Mouse (Mus musculus) right cerebral cortex, postnatal 10 days (tissue): ENCODE measurements around the gene Enkd1.

Experiments used
- DNase-seq, 2 experiments: peaks; one replicate each; pipeline ENCODE4 v3.0.0; 2021; ENCODE audit warnings: low spot score in 2 of 2

Enkd1 gene

DNA sequence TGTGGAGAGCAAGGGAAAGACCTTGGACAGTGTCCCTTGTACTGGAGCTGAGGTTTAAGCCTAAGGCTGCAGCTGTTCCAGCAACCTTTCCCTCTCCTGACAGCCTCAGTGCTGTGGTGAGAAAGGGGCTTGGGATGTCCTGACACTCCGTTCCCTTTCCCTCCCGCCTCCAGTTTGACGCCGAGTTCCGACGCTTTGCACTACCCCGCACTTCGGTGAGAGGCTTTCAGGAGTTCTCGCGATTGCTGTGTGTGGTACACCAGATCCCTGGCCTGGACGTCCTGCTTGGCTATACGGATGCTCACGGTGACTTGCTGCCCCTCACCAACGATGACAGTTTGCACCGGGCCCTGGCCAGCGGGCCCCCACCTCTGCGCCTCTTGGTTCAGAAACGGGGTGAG, 6.0 kb downstream of the Enkd1 start:
- DNase-seq = no peak

- peak; percentile 96 to 97 for DNase-seq
These were observed 6.8 kb downstream of the Enkd1 start, which contains the start of the genes Acd and Pard6a for GRCm38 (mm10) chr8:105700966-105701824. Acd (minus strand) TSS chr8:105701102. Pard6a (plus strand) TSS chr8:105701148.

GRCm38 (mm10) chr8:105700566-105700965, 7.4 kb downstream of the Enkd1 start:
- peak; percentile 68 to 80 for DNase-seq

GRCm38 (mm10) chr8:105699488-105700215, 8.4 kb downstream of the Enkd1 start:
- peak in 1 of 2 experiments; percentile 25 for DNase-seq

DNA sequence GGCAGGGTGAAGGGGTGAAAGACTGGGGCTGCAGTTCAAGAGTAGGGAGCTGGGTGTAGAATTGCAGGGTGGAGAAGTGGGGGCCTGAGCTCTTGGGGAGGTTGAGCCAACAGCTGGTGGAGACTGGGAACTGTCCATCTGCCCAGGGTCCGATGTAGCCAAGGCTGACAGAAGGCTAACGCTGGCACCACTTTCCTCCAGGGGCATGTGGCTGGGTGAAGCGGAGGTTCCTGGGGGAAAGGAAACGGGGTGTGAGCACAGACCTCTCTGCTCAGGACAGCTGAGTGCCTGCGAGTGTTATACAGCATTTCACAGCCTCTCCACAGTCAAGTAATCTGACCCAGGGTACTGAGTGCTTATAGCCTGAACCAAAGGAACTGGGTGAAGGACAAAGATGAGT, 9.3 kb downstream of the Enkd1 start:
- no peak for DNase-seq

DNA sequence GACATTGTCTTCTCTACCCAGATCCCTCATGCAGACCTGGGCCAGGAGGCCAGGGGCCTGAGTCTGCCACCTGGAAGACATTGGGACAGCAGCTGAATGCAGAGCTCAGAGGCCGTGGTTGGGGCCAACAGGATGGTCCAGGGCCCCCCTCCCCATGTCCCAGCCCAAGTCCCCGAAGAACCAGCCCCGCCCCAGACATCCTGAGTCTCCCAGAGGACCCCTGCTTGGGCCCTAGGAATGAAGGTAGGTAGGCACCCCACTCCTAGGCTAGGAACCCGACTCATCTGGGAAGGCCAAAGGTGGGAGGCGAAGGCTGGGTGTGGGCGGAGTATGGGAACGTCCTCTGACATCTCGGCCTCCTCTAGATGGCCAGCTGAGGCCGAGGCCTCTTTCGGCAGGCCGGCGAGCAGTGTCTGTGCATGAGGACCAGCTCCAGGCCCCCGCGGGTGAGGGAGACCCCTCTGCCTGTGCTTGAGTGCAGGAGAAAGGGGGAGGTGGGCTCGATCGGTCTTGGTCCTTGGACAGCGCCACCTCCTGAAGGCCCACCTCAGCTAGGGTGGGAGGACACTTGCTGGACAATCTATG, 10.7 kb downstream of the Enkd1 start:
- DNase-seq = peak in 1 of 2 experiments; percentile 30

- peak in 1 of 2 experiments; percentile 33 for DNase-seq
These were observed 12.8 kb downstream of the Enkd1 start for GRCm38 (mm10) chr8:105695080-105695780.

GRCm38 (mm10) chr8:105694051-105694799, 13.8 kb downstream of the Enkd1 start:
- DNase-seq = peak in 1 of 2 experiments; percentile 67

DNA sequence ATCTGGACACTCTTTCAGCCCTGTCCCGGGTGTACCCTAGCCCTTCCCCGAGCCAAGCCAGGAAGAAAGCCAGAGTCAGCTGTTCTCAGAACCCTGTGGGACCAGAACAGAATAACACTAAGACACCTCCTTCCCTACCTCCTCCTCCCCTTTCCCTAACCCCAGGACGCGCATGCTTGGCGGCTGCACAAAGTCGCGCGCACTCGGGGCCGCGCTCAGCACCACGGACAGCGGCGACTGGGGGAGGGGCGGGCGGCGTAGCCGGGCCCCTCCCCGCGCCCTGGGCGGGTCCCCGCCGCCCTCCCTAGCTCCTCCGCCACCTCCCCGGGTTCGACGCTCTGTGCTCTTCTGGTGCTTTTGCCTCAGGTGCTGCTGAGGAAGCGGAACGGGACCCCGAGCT, 14.4 kb downstream of the Enkd1 start:
- DNase-seq = peak; percentile 88 to 90

DNA sequence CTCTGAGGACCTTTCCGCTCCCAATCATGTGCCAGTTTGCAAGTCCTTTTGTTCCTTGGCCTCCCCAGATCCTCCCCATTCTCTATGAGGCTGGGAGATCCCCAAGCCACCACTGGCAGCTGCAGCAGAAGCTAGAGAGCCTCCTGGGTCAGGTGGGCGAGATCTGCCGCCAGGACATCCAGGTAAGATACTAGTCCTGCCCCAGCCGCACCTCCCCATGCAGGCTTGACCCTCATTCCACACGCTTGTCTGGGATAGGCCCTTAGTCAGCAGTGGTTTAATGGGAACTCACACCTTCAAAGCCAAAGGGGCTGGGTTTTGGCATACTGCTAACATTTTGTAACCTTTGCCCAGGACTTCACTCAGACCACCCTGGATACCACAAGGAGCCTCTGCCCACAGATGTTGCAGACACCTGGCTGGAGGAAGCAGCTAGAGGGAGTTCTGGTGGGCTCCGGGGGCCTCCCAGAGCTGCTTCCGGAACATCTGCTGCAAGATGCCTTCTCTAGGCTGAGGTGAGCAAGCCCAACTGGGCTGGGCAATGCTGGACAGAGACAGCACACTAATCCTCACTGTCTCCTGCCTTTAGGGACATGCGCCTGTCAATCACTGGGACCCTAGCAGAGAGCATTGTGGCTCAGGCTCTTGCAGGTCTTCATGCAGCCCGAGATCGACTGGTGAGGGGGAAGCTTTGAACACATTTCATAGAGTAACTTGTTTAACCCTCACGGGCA, 15.4 kb downstream of the Enkd1 start:
- DNase-seq = no peak

GRCm38 (mm10) chr8:105690978-105691377, 17.0 kb downstream of the Enkd1 start:
- DNase-seq = no peak

GRCm38 (mm10) chr8:105689983-105690360, 18.0 kb downstream of the Enkd1 start:
- no peak for DNase-seq

DNA sequence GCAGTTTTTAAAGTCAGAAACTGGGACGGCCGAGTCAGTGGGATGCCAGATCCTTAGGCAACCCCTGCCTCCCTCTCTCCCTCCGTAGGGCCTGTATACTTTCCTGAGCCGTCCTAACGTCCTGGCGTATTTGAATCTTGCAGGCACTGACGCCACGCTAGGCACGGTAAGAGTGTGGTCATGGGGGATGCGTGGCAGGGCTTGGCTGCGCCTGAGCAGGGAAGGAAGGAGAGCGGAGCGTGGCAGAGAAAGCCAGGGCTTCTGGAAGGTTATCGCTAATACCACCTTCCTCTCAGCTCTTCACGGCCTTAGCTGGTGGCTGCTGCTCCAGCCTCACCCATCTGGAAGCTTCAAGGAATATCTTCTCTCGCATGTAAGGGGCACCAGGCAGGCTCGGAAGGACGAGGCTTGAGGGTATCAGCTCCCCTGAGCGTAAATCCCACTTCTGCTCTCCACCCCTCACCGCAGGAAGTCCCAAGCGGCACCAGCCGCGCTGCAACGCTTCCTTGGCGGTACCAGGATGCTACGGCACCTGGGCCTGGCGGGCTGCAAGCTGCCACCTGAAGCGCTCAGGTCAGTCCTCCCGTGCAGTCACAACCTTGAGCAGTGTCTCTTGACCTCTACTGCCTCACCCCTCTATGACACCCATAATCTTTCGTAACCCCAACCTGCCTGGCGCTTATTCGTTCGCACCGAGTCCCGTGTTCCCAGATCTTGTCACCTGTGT, 18.6 kb downstream of the Enkd1 start:
- DNase-seq = no peak

DNA sequence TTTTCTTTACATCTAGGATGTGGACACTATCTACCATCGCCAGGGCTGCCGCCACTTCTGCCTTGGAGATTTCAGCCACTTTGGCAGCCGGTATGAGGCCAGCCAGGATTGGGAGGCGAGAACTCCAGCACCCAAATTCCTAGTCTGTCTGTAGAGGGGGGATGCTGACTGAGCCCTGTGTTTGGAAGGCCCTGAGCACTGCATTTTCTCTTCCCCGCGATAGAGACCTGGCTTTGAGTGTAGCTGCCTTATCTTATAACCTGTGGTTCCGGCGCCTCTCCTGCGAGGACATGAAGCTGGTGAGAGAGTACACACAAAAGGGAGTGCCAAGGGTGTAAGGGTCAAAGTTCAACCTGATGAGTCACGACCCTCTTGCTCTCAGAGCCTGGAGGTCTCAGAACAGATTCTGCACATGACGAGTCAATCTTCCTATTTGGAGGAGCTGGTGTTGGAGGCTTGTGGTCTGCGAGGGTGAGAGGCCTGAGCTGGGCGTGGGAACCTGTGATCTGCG, 19.7 kb downstream of the Enkd1 start:
- no peak for DNase-seq

GRCm38 (mm10) chr8:105687512-105687911, 20.5 kb downstream of the Enkd1 start:
- no peak for DNase-seq

GRCm38 (mm10) chr8:105686551-105686950, 21.5 kb downstream of the Enkd1 start:
- no peak for DNase-seq

DNA sequence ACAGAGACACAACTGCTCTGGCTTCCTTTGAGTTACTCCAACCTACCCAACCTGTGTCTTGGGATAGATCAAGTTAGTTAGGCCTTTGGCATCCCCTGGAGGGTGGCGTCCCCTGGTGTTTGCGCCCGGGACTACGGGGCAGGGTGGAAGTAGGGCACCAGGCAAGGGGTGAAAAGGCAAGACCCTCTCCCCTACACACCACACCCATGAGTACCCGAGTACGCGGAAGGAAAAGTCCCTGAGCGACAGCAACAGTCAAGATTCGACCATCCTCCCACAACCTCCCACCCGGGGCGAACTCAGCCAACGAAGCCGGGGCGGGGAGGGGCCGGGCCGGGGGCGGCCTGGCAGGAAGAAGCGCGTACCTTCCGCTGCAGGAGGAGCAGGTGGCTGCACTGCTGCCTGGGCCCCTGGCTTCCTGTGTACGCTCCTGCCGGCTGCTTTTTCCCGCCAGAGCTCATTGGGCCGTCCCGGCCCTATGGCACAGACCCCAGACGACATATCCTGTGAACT, 22.2 kb downstream of the Enkd1 start, which contains the start of gene Carmil2:
Gene Carmil2, plus strand, starts transcription at position 479 of the 513 bp plus-strand sequence.
- peak; percentile 33 to 54 for DNase-seq

DNA sequence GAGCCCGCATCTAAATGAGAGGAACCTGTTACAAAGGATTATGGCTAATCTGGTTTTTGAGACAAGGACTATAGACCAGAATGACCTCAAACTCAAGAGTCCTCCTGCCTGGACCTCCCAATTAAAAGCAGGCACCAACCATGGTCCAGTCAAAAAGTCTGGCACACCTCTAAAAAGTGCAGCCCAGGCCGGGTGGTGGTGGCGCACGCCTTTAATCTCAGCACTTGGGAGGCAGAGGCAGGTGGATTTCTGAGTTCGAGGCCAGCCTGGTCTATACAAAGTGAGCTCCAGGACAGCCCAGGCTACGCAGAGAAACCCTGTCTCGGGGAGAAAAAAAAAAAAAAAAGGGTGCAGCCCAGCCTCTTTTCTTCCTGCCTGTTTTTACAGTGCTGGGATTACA, 22.7 kb downstream of the Enkd1 start:
- DNase-seq = no peak

- no peak for DNase-seq
These were observed 30.1 kb downstream of the Enkd1 start for GRCm38 (mm10) chr8:105677891-105678290.
